Mouse (Mus musculus) left cerebral cortex, adult 2 months (tissue): Measurements from ENCODE around the gene Dnajb12. TPM values are rescaled to one million over a fixed set of nuclear protein-coding genes. Genes with fewer than 3 reads are reported as not detected.

ENCODE experiments used
- DNase-seq, 2 experiments: peaks; one replicate each; pipeline ENCODE4 v3.0.0; 2021 to 2022; ENCODE audit warnings: low spot score in 2 of 2, mixed read lengths in 1 of 2; ENCODE audit errors: extremely low spot score in 1 of 2
- H3K27ac ChIP-seq: fragments of 200-600 bp; 2 replicates; pipeline ENCODE4 v1.8.1; 2022
- H3K4me3 ChIP-seq: fragments of 200-600 bp; 2 replicates; pipeline ENCODE4 v1.8.1; 2022
- CTCF ChIP-seq: fragments of 200-600 bp; IDR thresholded peaks from 2 replicates; pipeline ENCODE4 v1.8.1; 2022; ENCODE audit warnings: antibody characterized with exemption, mild to moderate bottlenecking, moderate library complexity
- intact Hi-C: fragments of 180-260 bp; cut with DNase I; formaldehyde crosslinking; loops from one replicate; pipeline ENCODE4 v1.15.1; 2025
- total RNA-seq, 2 experiments: library from RNA; stranded (reverse); gene quantifications; 2 replicates each; pipeline ENCODE4 v1.2.3; 2021

Gene Dnajb12
- total RNA-seq, 2 experiments from 2014 or later: 50.6 to 52.2 TPM

GRCm38 (mm10) chr10:59899341-59900173 lies 20.2 kb downstream of the Dnajb12 start:
- DNase-seq: peak; percentile 85 to 92
- H3K27ac ChIP-seq: peak overlapping the region; percentile 98
- intact Hi-C loops: loop anchor here (5.0 kb wide), 1 partner anchor 208 kb away; the partner anchor contains the start of gene Spock2
- no peak overlapping the region for H3K4me3 ChIP-seq
- TF ChIP-seq CTCF: no peak

- peak overlapping the region; percentile 98 for H3K27ac ChIP-seq
- DNase-seq: no peak
These were observed 20.7 kb downstream of the Dnajb12 start for GRCm38 (mm10) chr10:59900174-59900435.

GRCm38 (mm10) chr10:59900939-59901338 lies 21.6 kb downstream of the Dnajb12 start:
- no peak for TF ChIP-seq CTCF
- intact Hi-C loops: no loop called here
- Histone ChIP-seq H3K4me3 (no peak overlapping the region), H3K27ac (peak overlapping the region; percentile 98; the same call in 1 of the 2 replicates)
- no peak for DNase-seq

More at GRCm38 (mm10) chr10:59900174-59900435, 20.7 kb downstream of the Dnajb12 start:
- intact Hi-C loops: no loop called here
- no peak overlapping the region for H3K4me3 ChIP-seq
- no peak for TF ChIP-seq CTCF

GRCm38 (mm10) chr10:59901463-59901862 lies 22.1 kb downstream of the Dnajb12 start:
- TF ChIP-seq CTCF: no peak
- no peak overlapping the region for H3K4me3 ChIP-seq
- DNase-seq: no peak
- peak overlapping the region; percentile 64 for H3K27ac ChIP-seq
- intact Hi-C loops: no loop called here

- no peak for TF ChIP-seq CTCF
- intact Hi-C loops: no loop called here
- H3K4me3 ChIP-seq: no peak overlapping the region
- peak overlapping the region; percentile 64 for H3K27ac ChIP-seq
- no peak for DNase-seq
These were observed 22.7 kb downstream of the Dnajb12 start for GRCm38 (mm10) chr10:59901986-59902605.

- H3K27ac ChIP-seq: peak overlapping the region; percentile 64
- H3K4me3 ChIP-seq: no peak overlapping the region
- intact Hi-C loops: no loop called here
- no peak for TF ChIP-seq CTCF
- DNase-seq: no peak
These were observed 23.2 kb downstream of the Dnajb12 start for GRCm38 (mm10) chr10:59902606-59902990.

- Histone ChIP-seq H3K4me3 (no peak overlapping the region), H3K27ac (peak overlapping the region; percentile 36; the same call in 1 of the 2 replicates)
- intact Hi-C loops: no loop called here
- no peak for TF ChIP-seq CTCF
- no peak for DNase-seq
These were observed 23.8 kb downstream of the Dnajb12 start for GRCm38 (mm10) chr10:59903170-59903569.

GRCm38 (mm10) chr10:59907080-59907609 lies 27.8 kb downstream of the Dnajb12 start:
- intact Hi-C loops: no loop called here

GRCm38 (mm10) chr10:59907695-59908299 lies 28.4 kb downstream of the Dnajb12 start:
- DNase-seq: no peak
- H3K4me3 ChIP-seq: no peak overlapping the region
- H3K27ac ChIP-seq: 0 out of 2 replicates have a peak overlapping the region, but pooled peaks have one; percentile 24
- intact Hi-C loops: no loop called here
- no peak for TF ChIP-seq CTCF

More at GRCm38 (mm10) chr10:59907080-59907609, 27.8 kb downstream of the Dnajb12 start:
- no peak overlapping the region for H3K4me3 ChIP-seq
- H3K27ac ChIP-seq: no peak overlapping the region
- DNase-seq: no peak
- no peak for TF ChIP-seq CTCF

GRCm38 (mm10) chr10:59908776-59909315 lies 29.5 kb downstream of the Dnajb12 start:
- H3K27ac ChIP-seq: no peak overlapping the region
- DNase-seq: no peak
- TF ChIP-seq CTCF: no peak
- H3K4me3 ChIP-seq: no peak overlapping the region
- intact Hi-C loops: no loop called here

GRCm38 (mm10) chr10:59909357-59909847 lies 30.0 kb downstream of the Dnajb12 start:
- TF ChIP-seq CTCF: no peak
- no peak overlapping the region for H3K27ac ChIP-seq
- DNase-seq: no peak
- intact Hi-C loops: no loop called here
- H3K4me3 ChIP-seq: no peak overlapping the region
